Mouse (Mus musculus) thymus, adult 2 months (tissue): ENCODE data around the gene Atp4b. TPM values are rescaled to one million over a fixed set of nuclear protein-coding genes. Genes with fewer than 3 reads are reported as not detected.
A peak's percentile ranks its signal among the peaks of the same experiment; 100 is the strongest.
"Not testable (repeated sequence)": the region's sequence is repeated elsewhere in the genome, so short reads cannot be mapped to it uniquely, and the experiment has no call there.

ENCODE experiments used
- DNase-seq: peaks from one replicate; pipeline ENCODE4 v3.0.0; 2021
- H3K27ac ChIP-seq: fragments of 200-500 bp; 2 replicates; pipeline ENCODE4 v1.5.1; 2012; ENCODE audit warnings: low read length, control low read depth; ENCODE audit not compliant: control insufficient read depth, insufficient read depth
- H3K27me3 ChIP-seq: fragments of 200-500 bp; 2 replicates; pipeline ENCODE4 v1.6.1; 2012; ENCODE audit warnings: mild to moderate bottlenecking, low read length, moderate library complexity, mixed read lengths; ENCODE audit not compliant: control insufficient read depth, insufficient read depth
- H3K36me3 ChIP-seq: fragments of 200-500 bp; 2 replicates; pipeline ENCODE4 v1.6.1; 2012; ENCODE audit warnings: mild to moderate bottlenecking, low read length, moderate library complexity; ENCODE audit not compliant: control insufficient read depth, insufficient read depth
- H3K4me1 ChIP-seq: fragments of 200-500 bp; replicated peaks from 2 replicates; pipeline ENCODE4 v1.6.1; 2012; ENCODE audit warnings: low read length; ENCODE audit not compliant: control insufficient read depth, insufficient read depth
- H3K4me3 ChIP-seq: fragments of 200-500 bp; 2 replicates; pipeline ENCODE4 v1.5.1; 2012; ENCODE audit warnings: mild to moderate bottlenecking, low read length, control low read depth, moderate library complexity; ENCODE audit not compliant: control insufficient read depth, insufficient read depth
- CTCF ChIP-seq: fragments of 200-500 bp; IDR thresholded peaks from 2 replicates; pipeline ENCODE4 v1.5.1; 2012; ENCODE audit warnings: mild to moderate bottlenecking, control low read depth, low read length, moderate library complexity, borderline replicate concordance; ENCODE audit not compliant: control insufficient read depth, poor library complexity, insufficient read depth; ENCODE audit errors: extremely low read depth
- POLR2A ChIP-seq: fragments of 200-500 bp; IDR thresholded peaks from 2 replicates; pipeline ENCODE4 v1.6.1; 2012; ENCODE audit warnings: mild to moderate bottlenecking, low read length, control low read depth, moderate library complexity; ENCODE audit not compliant: control insufficient read depth, poor library complexity, insufficient read depth; ENCODE audit errors: extremely low read depth
- WGBS: fragments of 180-500 bp; shearing (Covaris S2); methylation state at CpG from one replicate; pipeline ENCODE4 v1.1.7; 2018; 5-methylcytosine and 5-hydroxymethylcytosine counted together
- polyA plus RNA-seq: library from polyadenylated mRNA; depleted of rRNA; stranded (reverse); fragments of >200 nt; gene quantifications from 2 replicates; pipeline ENCODE4 v1.2.3, GENCODE M21; 2012; rRNA removed

The Atp4b gene
- polyA plus RNA-seq, 1 experiment, result 0.65 TPM

GRCm38 (mm10) chr8:13338255-13338860 is 58.3 kb downstream of the Atp4b start, which contains the start of gene Tfdp1:
TSS of gene Tfdp1 (plus strand) at chr8:13338751.
- TF ChIP-seq CTCF (peak; percentile 51; the same call in 1 of the 2 replicates), POLR2A (0 out of 2 replicates have a peak, but pooled peaks have one; percentile 53)
- Histone ChIP-seq H3K27ac (no peak within 1 kb of the TSS), H3K4me1 (peaks cover 7% of the 10 kb centered on the region), H3K27me3 (no peaks in the 10 kb centered on the region), H3K36me3 (peaks cover 2% of the 10 kb centered on the region), H3K4me3 (peak within 1 kb of the TSS; percentile 82)
- 9% methylated on average over 71 of the region's 72 CpGs for WGBS
- peak; percentile 86 for DNase-seq

- Histone ChIP-seq H3K27me3 (no peaks in the 10 kb centered on the region), H3K4me3 (no peak overlapping the region), H3K36me3 (no peaks in the 10 kb centered on the region), H3K27ac (no peak overlapping the region), H3K4me1 (peaks cover 7% of the 10 kb centered on the region)
- no peak for DNase-seq
- 56% methylated on average over 3 of the region's 3 CpGs for WGBS
- no peak for TF ChIP-seq CTCF
- no peak for TF ChIP-seq POLR2A
These were observed 58.9 kb downstream of the Atp4b start for GRCm38 (mm10) chr8:13337678-13338077.

DNA sequence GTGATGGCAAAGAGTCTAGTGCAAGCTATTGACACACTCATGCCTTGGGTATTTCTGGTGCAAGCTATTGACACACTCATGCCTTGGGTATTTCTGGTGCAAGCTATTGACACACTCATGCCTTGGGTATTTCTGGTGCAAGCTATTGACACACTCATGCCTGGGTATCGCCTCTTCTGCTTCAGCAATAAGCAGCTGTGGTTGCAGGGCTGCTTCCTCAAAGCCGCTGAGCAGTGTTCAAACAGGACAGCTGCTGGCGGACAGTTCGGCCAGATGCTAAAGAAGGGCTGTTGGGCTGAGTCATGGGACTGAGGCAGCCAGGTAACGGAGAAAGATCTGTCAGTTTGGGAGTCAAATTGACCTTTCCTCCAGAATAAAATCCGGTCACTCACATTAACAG is 59.4 kb downstream of the Atp4b start:
- not testable (repeated sequence) for H3K36me3 ChIP-seq, H3K4me1 ChIP-seq, DNase-seq, H3K4me3 ChIP-seq, H3K27me3 ChIP-seq, H3K27ac ChIP-seq
- WGBS, result 45% methylated on average over 6 of the region's 6 CpGs

Other genes starting within 250 kb of the Atp4b start
- 345 and 388 TPM in 2 replicates for gene Lamp1, start 237.7 kb downstream of the Atp4b start, polyA plus RNA-seq
- 1.5 and 1.7 TPM in 2 replicates for gene Grtp1, start 196.2 kb downstream of the Atp4b start, polyA plus RNA-seq
- gene Adprhl1, start 142.7 kb downstream of the Atp4b start, polyA plus RNA-seq, result 0.11 and 9.2 TPM in 2 replicates
- gene Dcun1d2, start 108.7 kb downstream of the Atp4b start, polyA plus RNA-seq, result 29.4 and 31.2 TPM in 2 replicates
- gene Tmco3, start 108.6 kb downstream of the Atp4b start, polyA plus RNA-seq, result 16.7 and 22.4 TPM in 2 replicates
- gene Tfdp1, start 58.1 kb downstream of the Atp4b start, polyA plus RNA-seq, result 123 and 141 TPM in 2 replicates
- gene Grk1, start 8.3 kb upstream of the Atp4b start, polyA plus RNA-seq, result 0.05 and 0.09 TPM in 2 replicates
- gene Tmem255b, start 38.4 kb upstream of the Atp4b start, polyA plus RNA-seq, result 4.8 and 5.5 TPM in 2 replicates
- 131 and 163 TPM in 2 replicates for gene Gas6, start 97.7 kb upstream of the Atp4b start, polyA plus RNA-seq
- gene 1700029H14Rik, start 165.6 kb upstream of the Atp4b start, polyA plus RNA-seq, result 0.18 and 0.30 TPM in 2 replicates